8 mouse cellular contexts compared by ENCODE assay signal in the genomic region with DNA sequence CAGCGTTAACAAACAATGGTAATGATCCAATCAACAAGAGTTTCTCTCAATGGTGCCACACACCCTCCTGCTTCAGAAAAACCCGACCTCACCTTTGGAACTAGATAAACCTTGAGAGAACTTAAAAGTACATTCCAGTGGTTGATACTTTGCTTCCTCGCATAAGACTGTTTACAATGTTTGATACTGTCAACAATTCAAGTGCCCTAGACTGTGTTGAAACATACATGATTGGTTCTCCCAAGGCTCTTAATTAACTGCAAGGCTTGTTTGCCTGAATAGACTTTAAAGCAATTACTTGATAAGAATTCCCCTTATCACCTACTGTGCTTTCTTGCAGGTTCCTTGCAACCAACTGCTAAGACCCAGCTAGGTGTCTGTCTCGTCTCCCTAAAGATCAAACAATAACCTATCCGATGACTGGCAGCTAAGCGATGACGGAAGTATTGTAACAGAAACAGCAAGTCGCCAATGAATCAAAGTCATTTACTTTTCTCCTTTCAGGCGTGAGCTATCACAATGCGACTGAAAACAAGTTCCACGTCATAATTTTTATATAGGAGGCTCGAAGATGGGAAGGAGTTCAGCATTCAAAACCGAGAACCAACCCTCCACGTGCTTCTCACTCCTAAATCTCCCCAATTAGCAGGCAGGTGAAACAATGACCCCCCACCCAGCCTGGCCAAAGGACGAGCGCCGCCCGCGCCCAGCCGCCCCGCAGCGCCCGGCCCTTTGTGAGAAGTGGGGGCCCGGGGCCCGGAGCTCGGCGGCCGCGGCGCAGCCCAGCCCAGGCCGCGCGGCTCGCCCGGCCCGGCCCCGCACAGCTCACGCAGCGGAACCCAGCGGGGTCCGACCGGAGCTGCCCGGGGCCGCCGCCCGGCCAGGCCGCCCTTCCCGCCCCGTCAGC. TPM values are rescaled to one million over a fixed set of nuclear protein-coding genes. Genes with fewer than 3 reads are reported as not detected.
DNase-seq lines count a peak whose midpoint lies in the region; ATAC-seq and TF ChIP-seq lines count a peak whose summit lies in the region.

No protein-coding gene starts in this region.

- H3K27me3 ChIP-seq in forebrain, postnatal 0 days (ENCODE audit: insufficient read depth, low read length) = no peaks in the 10 kb centered on the region
- H3K27me3 ChIP-seq in limb, embryonic 10.5 days (ENCODE audit: low read depth, poor library complexity, severe bottlenecking) = no peaks in the 10 kb centered on the region
- H3K27me3 ChIP-seq in midbrain, embryonic 12.5 days = no peaks in the 10 kb centered on the region

- peak overlapping the region; percentile 79 for H3K4me2 ChIP-seq in forebrain, postnatal 0 days (ENCODE audit: low read depth)
- H3K4me2 ChIP-seq in midbrain, embryonic 12.5 days (replicated peaks) = peak overlapping the region; percentile 83

- peaks cover 17% of the 10 kb centered on the region for H3K4me1 ChIP-seq in forebrain, postnatal 0 days (ENCODE audit: insufficient read depth)
- H3K4me1 ChIP-seq in limb, embryonic 10.5 days = peaks cover 23% of the 10 kb centered on the region
- H3K4me1 ChIP-seq in midbrain, embryonic 12.5 days = peaks cover 23% of the 10 kb centered on the region

- TF ChIP-seq CTCF in forebrain, postnatal 0 days (IDR thresholded peaks at IDR 0.05; ENCODE audit: low read depth) = no peak

- no peaks in the 10 kb centered on the region for H3K36me3 ChIP-seq in forebrain, postnatal 0 days (ENCODE audit: insufficient read depth)
- peaks cover 8% of the 10 kb centered on the region; the same call in 1 of the 2 replicates for H3K36me3 ChIP-seq in limb, embryonic 10.5 days
- H3K36me3 ChIP-seq in midbrain, embryonic 12.5 days = no peaks in the 10 kb centered on the region

- H3K27ac ChIP-seq in forebrain, postnatal 0 days (ENCODE audit: low read depth, low read length) = peak overlapping the region; percentile 85
- H3K27ac ChIP-seq in limb, embryonic 10.5 days = peak overlapping the region; percentile 98
- H3K27ac ChIP-seq in midbrain, embryonic 12.5 days (replicated peaks) = peak overlapping the region; percentile 84

- no peaks in the 10 kb centered on the region for H3K9me3 ChIP-seq in forebrain, postnatal 0 days (ENCODE audit: low read length)
- H3K9me3 ChIP-seq in limb, embryonic 10.5 days (replicated peaks) = no peaks in the 10 kb centered on the region
- no peaks in the 10 kb centered on the region for H3K9me3 ChIP-seq in midbrain, embryonic 12.5 days

- ATAC-seq in forebrain, postnatal 0 days = peak; percentile 55
- ATAC-seq in midbrain, embryonic 12.5 days (ENCODE audit: low FRiP score, low read depth) = peak; percentile 75

- peak overlapping the region; percentile 83 for H3K9ac ChIP-seq in forebrain, postnatal 0 days
- H3K9ac ChIP-seq in midbrain, embryonic 12.5 days (replicated peaks) = peak overlapping the region; percentile 96

- 2% methylated on average over 45 of the region's 49 CpGs for WGBS in forebrain, postnatal 0 days
- WGBS in limb, embryonic 10.5 days = 4% methylated on average over 49 of the region's 49 CpGs
- 3% methylated on average over 46 of the region's 49 CpGs for WGBS in midbrain, embryonic 12.5 days

- H3K4me3 ChIP-seq in forebrain, postnatal 0 days (ENCODE audit: low read depth, low read length) = peak overlapping the region; percentile 99
- H3K4me3 ChIP-seq in limb, embryonic 10.5 days = peak overlapping the region; percentile 99
- peak overlapping the region; percentile 88 for H3K4me3 ChIP-seq in midbrain, embryonic 12.5 days

- peak; percentile 17 for DNase-seq in spleen, adult 12 weeks (ENCODE audit: low spot score)
- DNase-seq in spleen, postnatal 36 days (ENCODE audit: low spot score in 2 of 2) = no peak
- peak; percentile 34 for DNase-seq in c-Kit-positive CD71-positive TER-119-negative erythroid progenitor cells, embryonic 14.5 days (ENCODE audit: low read depth)
- DNase-seq in forebrain, postnatal 0 days = peak; percentile 45
- DNase-seq in limb, embryonic 10.5 days (ENCODE audit: low spot score) = peak; percentile 47
- DNase-seq in thymus, postnatal 10 days (ENCODE audit: low spot score in 2 of 2) = peak; percentile 14 to 16
- no peak for DNase-seq in right cerebral cortex, adult 18-20 months

RNA-seq across cellular contexts. Expression of a gene that starts 0.9 kb away (rescaled TPM):
- total RNA-seq in forebrain, postnatal 0 days (2014; rRNA removed) = 125 and 172 TPM in 2 replicates
- 85.9 and 118 TPM in 2 replicates for polyA plus RNA-seq in forebrain, postnatal 0 days (2015; fragmentation: Nextera tagmentation; extraction: Ambion mirVana)
- 153 and 158 TPM in 2 replicates for polyA plus RNA-seq in limb, embryonic 10.5 days (2016; fragmentation: Nextera tagmentation; extraction: Ambion mirVana)
- 164 and 165 TPM in 2 replicates for polyA plus RNA-seq in midbrain, embryonic 12.5 days (2016; fragmentation: Nextera tagmentation; extraction: Ambion mirVana)

RNA-seq across cellular contexts. Expression of a gene that starts 57.1 kb away (rescaled TPM):
- total RNA-seq in forebrain, postnatal 0 days (2014; rRNA removed) = 20.0 and 26.0 TPM in 2 replicates
- polyA plus RNA-seq in forebrain, postnatal 0 days (2015; fragmentation: Nextera tagmentation; extraction: Ambion mirVana) = 46.9 and 49.9 TPM in 2 replicates
- polyA plus RNA-seq in limb, embryonic 10.5 days (2016; fragmentation: Nextera tagmentation; extraction: Ambion mirVana) = 36.1 and 37.7 TPM in 2 replicates
- 61.7 and 69.7 TPM in 2 replicates for polyA plus RNA-seq in midbrain, embryonic 12.5 days (2016; fragmentation: Nextera tagmentation; extraction: Ambion mirVana)

Comparison
In these comparisons a context has a peak if more than half of its experiments do, and no peak if none do; other contexts are left out.
1. DNase-seq: peak in spleen, adult 12 weeks (single experiment), c-Kit-positive CD71-positive TER-119-negative erythroid progenitor cells, embryonic 14.5 days (single experiment), forebrain, postnatal 0 days (single experiment), limb, embryonic 10.5 days (single experiment) and thymus, postnatal 10 days (2 of 2); none in spleen, postnatal 36 days (0 of 2) and right cerebral cortex, adult 18-20 months (single experiment).
2. Peak in every context shown above with its lines, with median percentiles within 50 percentile points of each other: H3K27ac ChIP-seq and H3K4me3 ChIP-seq.